Mouse (Mus musculus) kidney, adult 18-20 months (tissue): ENCODE data around the gene Npas3.

Source experiments
- DNase-seq: peaks from one replicate; pipeline ENCODE4 v3.0.0; 2021

Gene Npas3

GRCm38 (mm10) chr12:53605661-53606060 lies 357.2 kb downstream of the Npas3 start:
- no peak for DNase-seq

- no peak for DNase-seq
Measured at GRCm38 (mm10) chr12:53612120-53612519, 363.6 kb downstream of the Npas3 start.

GRCm38 (mm10) chr12:53621271-53621670 lies 372.8 kb downstream of the Npas3 start:
- no peak for DNase-seq

GRCm38 (mm10) chr12:53623793-53624192 lies 375.3 kb downstream of the Npas3 start:
- DNase-seq, result no peak

- no peak for DNase-seq
Measured at GRCm38 (mm10) chr12:53624379-53625021, 376.0 kb downstream of the Npas3 start.

GRCm38 (mm10) chr12:53629483-53630120 lies 381.1 kb downstream of the Npas3 start:
- DNase-seq, result no peak

GRCm38 (mm10) chr12:53630607-53631006 lies 382.1 kb downstream of the Npas3 start:
- no peak for DNase-seq

- DNase-seq, result no peak
Measured at GRCm38 (mm10) chr12:53631315-53632106, 383.0 kb downstream of the Npas3 start.

- DNase-seq, result no peak
Measured at GRCm38 (mm10) chr12:53638571-53638970, 390.1 kb downstream of the Npas3 start.

GRCm38 (mm10) chr12:53647282-53647681 lies 398.8 kb downstream of the Npas3 start:
- DNase-seq, result no peak

- no peak for DNase-seq
Measured at GRCm38 (mm10) chr12:53656301-53656700, 407.8 kb downstream of the Npas3 start.

GRCm38 (mm10) chr12:53664084-53664483 lies 415.6 kb downstream of the Npas3 start:
- no peak for DNase-seq

- no peak for DNase-seq
Measured at GRCm38 (mm10) chr12:53671846-53672245, 423.4 kb downstream of the Npas3 start.

- no peak for DNase-seq
Measured at GRCm38 (mm10) chr12:53677091-53677630, 428.7 kb downstream of the Npas3 start.

GRCm38 (mm10) chr12:53678166-53678565 lies 429.7 kb downstream of the Npas3 start:
- DNase-seq, result no peak

- no peak for DNase-seq
Measured at GRCm38 (mm10) chr12:53679161-53679560, 430.7 kb downstream of the Npas3 start.

GRCm38 (mm10) chr12:53680501-53680900 lies 432.0 kb downstream of the Npas3 start:
- no peak for DNase-seq

- no peak for DNase-seq
Measured at GRCm38 (mm10) chr12:53682036-53682435, 433.6 kb downstream of the Npas3 start.

- DNase-seq, result no peak
Measured at GRCm38 (mm10) chr12:53692471-53692870, 444.0 kb downstream of the Npas3 start.

- no peak for DNase-seq
Measured at GRCm38 (mm10) chr12:53694346-53694745, 445.9 kb downstream of the Npas3 start.

- no peak for DNase-seq
Measured at GRCm38 (mm10) chr12:53695324-53695723, 446.8 kb downstream of the Npas3 start.

- no peak for DNase-seq
Measured at GRCm38 (mm10) chr12:53697645-53698044, 449.2 kb downstream of the Npas3 start.

- no peak for DNase-seq
Measured at GRCm38 (mm10) chr12:53698483-53699227, 450.2 kb downstream of the Npas3 start.
